Mouse (Mus musculus) C2C12 (cell line): ENCODE results near the gene Lmo7.

Experiments
- CTCF ChIP-seq: IDR thresholded peaks from one replicate; pipeline ENCODE4 v1.5.1; 2011; ENCODE audit not compliant: control insufficient read depth, insufficient read depth, insufficient read length
- MAX ChIP-seq: IDR thresholded peaks from one replicate; pipeline ENCODE4 v1.6.1; 2011; ENCODE audit warnings: mild to moderate bottlenecking, control low read depth
- MYOD1 ChIP-seq: IDR thresholded peaks from one replicate; pipeline ENCODE4 v1.6.1; 2011; ENCODE audit warnings: low read depth; ENCODE audit not compliant: control insufficient read depth, insufficient read length

DNA sequence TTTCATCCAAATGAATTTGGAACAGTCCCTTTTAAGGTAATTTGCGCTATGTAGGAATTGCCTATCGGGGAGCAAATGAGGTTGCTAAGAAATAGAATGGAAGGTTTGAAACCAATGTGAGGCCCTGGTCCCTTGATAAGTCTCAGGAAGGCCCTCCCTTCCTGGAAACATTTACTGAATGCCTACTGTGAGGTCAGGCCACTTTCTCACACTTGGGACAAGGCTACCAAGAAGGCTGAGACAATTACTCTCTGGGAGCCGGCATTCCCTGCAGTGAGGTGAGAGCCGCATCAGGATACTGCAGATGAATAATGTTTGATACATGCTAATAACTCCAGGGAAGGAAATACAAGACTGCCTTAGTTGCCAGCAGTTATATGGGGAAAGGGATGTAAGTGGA, 93.1 kb downstream of the Lmo7 start:
- TF ChIP-seq MAX (no peak), CTCF (no peak), MYOD1 (no peak)
